Mouse (Mus musculus) left cerebral cortex, postnatal 10 days (tissue): Measurements from ENCODE around the gene Atxn3. TPM values are rescaled to one million over a fixed set of nuclear protein-coding genes. Genes with fewer than 3 reads are reported as not detected.

Experiments used
- DNase-seq, 2 experiments: peaks; one replicate each; pipeline ENCODE4 v3.0.0; 2021 to 2022; ENCODE audit warnings: low spot score in 2 of 2, mixed read lengths in 1 of 2; ENCODE audit errors: extremely low spot score in 1 of 2
- intact Hi-C: fragments of 180-260 bp; cut with DNase I; formaldehyde crosslinking; loops from one replicate; pipeline ENCODE4 v1.15.1; 2025
- total RNA-seq, 2 experiments: library from RNA; stranded (reverse); gene quantifications; 2 replicates each; pipeline ENCODE4 v1.2.3; 2021

The Atxn3 gene
- total RNA-seq, 2 experiments from 2014 or later = 20.0 TPM

DNA sequence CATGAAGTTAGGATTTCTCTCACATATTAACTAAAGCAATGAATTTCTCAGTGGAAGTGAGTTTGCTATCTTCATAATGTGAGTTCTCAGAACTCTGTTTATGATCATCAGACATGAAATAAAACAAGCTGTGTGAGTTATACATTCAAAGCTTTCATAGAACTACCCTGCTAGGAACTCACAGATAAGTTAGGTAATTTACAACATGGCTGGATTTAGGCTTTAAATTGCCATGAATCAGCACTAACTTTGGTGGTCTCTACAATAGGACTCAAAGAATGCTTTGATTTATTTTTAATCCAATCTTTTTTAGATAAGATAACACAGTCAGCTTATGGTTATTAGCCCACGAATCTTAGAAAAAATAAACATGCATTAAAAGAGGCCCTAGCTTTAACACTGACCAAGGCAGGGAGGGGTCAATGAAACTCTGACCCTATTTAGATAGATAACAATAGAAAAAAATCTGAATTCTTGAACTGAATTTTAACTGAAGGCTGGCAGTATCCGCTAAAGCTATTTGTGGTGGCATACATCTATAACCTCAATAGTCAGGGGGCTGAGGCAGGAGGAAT is 58.3 kb downstream of the Atxn3 start:
- intact Hi-C loops = no loop called here
- DNase-seq = no peak

DNA sequence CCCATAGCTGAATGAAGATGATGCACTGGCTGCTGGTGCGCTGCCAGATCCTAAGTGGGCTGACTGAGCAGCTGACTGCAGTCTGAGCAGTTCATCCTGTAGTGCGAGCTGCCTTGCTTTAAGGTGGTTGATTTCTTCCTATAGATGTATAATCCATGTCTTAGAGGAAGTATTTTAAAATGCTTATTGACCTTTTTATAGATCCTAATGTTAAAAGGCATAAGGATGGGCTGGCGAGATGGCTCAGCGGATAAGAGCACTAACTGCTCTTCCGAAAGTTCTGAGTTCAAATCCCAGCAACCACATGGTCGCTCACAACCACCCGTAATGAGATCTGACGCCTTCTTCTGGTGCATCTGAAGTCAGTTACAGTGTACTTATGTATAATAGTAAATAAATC is 59.1 kb downstream of the Atxn3 start:
- intact Hi-C loops = no loop called here
- DNase-seq = no peak

DNA sequence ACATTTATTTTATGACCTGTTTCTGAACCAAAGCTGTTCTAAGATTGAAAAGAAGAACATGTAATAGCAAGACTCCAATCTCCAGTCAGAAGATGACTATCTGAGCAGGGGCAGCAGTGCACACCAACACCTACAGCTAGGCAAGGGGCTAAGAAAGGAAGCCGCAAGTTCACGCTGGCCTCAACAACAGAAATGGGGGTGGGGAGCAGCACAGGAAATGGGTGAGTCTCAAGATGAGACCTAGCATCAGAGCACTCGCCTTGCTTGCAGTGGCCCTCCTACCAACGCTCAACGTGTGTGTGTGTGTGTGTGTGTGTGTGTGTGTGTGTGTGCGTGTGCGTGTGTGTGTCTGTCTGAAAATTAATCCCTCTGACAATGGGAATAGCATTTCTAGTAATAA is 60.9 kb downstream of the Atxn3 start:
- intact Hi-C loops = no loop called here
- DNase-seq = no peak

DNA sequence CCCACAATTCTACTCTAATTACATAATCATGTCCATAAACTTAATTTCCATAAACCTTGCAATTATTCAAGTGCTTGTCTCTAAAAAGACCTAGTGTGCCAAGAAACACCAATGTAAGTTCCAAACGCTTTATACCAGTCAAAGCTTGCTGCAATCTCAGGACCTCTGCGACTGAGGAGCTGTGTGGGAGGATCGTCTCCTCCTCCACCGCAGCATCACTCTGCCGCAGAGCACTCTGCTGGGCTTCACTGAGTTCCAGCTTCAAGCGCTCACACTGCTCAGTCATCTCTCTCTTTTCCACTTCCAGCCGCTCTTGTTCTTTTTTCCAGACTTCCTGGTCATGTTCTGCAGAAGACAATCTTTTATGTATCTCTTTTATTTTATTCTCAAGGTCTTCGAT is 64.8 kb downstream of the Atxn3 start:
- intact Hi-C loops = no loop called here
- DNase-seq = no peak

DNA sequence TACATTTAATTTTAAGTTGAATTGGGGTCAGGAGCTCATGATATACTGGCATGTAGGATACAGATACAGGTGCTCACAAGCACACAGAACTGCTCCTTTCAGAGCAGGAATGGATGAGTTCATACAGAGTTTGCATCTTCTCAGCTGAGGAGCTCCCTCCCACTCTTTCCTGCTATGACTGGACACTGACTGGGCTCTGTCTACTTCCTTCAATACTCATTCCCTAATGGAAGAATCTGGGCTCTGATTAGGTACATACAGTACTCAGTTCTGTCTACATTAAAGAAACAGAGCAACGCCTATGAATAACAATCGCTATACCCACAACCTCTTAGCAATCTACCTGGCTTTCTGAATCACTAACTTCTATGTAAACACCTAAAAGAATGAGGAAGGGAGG is 65.2 kb downstream of the Atxn3 start:
- no peak for DNase-seq
- intact Hi-C loops = no loop called here

DNA sequence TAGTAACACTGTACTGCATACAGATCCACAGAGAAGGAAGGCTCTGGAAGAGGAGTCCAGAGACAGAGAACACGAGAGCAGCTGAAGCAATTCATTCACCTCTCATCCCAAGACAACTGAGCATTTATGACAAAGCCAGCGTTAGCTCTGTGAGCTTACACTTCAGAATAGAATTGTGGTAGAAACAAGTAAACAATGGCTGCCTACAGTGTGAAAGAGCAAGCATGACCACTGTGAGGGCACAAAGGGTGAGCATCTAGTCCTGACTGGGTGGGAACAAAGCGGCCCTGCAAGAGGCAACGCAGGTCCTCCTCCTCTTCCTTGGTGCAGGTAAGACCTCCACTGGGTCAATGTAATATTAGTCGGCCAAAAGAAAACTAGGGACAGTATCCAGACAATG is 67.0 kb downstream of the Atxn3 start:
- DNase-seq = no peak
- intact Hi-C loops = no loop called here

DNA sequence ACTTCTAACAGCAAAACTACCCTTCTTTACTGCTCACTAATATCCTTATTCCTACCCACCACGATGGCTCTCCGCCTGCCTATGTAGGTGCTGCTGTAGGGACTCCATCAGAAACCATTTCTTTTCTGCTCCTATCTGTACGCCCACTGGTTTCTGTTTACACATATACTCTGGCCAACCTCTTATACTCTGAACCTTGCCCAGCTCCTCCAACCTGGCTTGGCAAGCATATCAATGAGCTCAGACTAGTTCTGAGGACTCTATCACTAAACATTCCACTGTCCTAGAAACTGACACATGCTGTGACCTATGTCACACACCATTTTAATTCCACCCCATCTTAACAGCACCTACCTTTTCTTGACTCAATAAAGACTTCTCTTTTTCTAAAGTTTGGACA is 68.7 kb downstream of the Atxn3 start:
- intact Hi-C loops = no loop called here
- DNase-seq = no peak

DNA sequence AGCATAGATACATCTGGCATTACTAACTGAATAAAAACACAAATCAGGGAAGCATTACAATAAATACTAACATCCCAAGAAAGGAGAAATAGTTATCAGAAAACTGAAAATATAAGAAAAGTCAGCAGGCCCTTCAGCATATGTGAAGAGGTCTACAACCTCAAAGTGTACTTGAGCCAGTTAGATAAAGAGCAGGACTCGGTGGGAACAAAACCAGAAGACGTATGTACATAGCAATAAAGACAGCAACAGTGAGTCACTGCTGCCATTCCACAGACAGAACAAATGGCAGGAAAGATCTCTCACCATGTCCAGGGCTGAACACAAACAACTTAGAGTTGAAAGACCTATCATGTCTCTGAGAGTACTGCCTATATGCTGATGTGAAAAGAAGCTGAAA is 69.7 kb downstream of the Atxn3 start:
- DNase-seq = no peak

DNA sequence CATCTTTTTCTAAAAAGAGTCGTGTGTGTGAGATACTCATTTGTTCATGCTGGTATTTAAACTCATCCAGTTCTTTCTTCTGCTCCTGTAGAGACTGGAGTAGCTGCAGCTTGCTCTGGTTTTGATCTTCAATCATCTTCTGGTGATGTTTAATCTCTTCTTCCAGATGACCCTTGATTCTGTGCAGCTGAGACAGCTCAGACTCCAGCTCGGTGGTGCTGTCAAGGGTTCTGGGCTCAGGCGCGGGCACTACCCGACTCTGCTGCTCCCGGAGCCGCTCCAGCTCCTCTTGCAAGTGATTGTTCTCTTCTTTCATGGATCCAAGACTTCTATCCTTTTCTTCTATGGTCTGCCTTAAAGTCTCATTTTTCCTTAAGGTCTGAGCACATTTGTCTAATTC is 73.1 kb downstream of the Atxn3 start:
- DNase-seq = no peak
- intact Hi-C loops = no loop called here

More for the DNA sequence above, 69.7 kb downstream of the Atxn3 start:
- intact Hi-C loops = no loop called here

DNA sequence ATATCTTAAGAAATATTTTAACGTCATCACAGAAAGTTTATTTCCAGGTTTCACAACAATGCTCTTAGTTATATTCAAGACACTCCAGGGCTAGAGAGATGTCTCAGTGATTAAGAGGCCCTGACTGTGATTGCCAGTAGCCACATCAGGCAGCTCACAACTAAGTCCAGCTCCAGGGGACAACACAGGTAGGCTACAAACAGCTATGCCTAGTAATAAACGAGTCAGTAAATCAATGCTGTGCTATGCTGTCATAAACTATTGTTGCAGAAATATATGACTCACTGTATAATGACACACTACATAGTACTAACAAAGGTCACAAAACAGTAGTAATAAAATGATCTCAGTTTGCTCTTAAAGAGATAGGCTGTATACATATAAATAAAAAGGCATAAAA is 81.7 kb downstream of the Atxn3 start:
- intact Hi-C loops = loop anchor here (5.0 kb wide), 1 partner anchor 754 kb away; no protein-coding TSS in a partner anchor

DNA sequence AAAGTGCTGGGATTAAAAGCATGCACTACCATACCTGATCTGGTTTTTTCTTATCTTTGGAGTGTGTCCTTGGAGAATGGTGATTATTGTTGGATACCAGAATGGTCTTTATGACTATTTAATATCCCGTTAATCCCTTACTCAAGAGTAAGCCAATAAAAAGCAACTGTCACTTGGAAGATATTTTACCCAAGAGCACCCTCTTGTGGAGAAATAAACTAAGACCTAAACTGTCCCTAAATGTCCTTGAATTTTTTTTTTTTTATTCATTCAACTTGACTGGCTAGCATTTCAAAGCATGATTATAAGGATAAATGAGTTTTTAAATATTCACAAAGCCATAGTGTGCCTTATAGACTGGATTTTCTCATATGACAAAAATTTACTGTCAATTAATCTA is 82.9 kb downstream of the Atxn3 start:
- DNase-seq = peak in 1 of 2 experiments; percentile 24
- intact Hi-C loops = loop anchor here (5.0 kb wide), 1 partner anchor 753 kb away; no protein-coding TSS in a partner anchor

More for the DNA sequence above, 81.7 kb downstream of the Atxn3 start:
- no peak for DNase-seq

Other genes with a start within 250 kb of the Atxn3 start
- under 1 TPM; 0.24 to 0.51 TPM for gene Tc2n, start 239.7 kb downstream of the Atxn3 start, total RNA-seq
- gene Fbln5, start 139.2 kb downstream of the Atxn3 start, total RNA-seq = 10 to 100 TPM; 10.9 to 13.2 TPM
- 10 to 100 TPM; 20.1 to 22.9 TPM for gene Trip11, start 45.0 kb downstream of the Atxn3 start, total RNA-seq
- 10 to 100 TPM; 38.0 to 38.1 TPM for gene Cpsf2, start 17.7 kb upstream of the Atxn3 start, total RNA-seq
- 10 to 100 TPM; 14.1 to 15.2 TPM for gene Slc24a4, start 170.5 kb upstream of the Atxn3 start, total RNA-seq